ENCODE assay signal across 14 mouse cellular contexts in the genomic region with DNA sequence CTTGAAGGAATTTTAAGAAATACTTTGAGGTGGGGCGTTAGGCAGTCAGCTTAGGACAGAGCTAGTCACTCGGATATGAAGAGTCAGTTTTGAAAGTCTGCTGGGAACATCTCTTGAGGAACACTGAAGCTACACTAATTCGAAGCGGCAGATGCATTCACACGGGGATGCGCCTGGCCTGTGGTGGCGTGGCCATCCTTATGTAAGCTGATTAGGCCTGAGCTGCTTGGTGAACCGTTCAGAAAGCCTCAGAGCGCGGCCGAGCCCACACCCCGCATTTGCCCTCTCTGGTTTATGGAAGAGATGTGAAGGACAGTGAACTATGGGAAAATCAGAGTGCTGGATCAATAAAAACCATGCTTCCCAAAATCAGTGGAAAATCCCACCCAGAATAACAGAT. TPM values are rescaled to one million over a fixed set of nuclear protein-coding genes. Genes with fewer than 3 reads are reported as not detected.
DNase-seq lines count a peak whose midpoint lies in the region; ATAC-seq and TF ChIP-seq lines count a peak whose summit lies in the region.
"Had no signal": no experiment of that assay in that cellular context is flagged by ENCODE, and none has a peak within 500 bp of the region (broad histone marks: within the 10 kb centered on the region; RNA-seq: fewer than 3 reads in every experiment).

No protein-coding gene starts in this region.

- DNase-seq in heart, adult 11 months: peak; percentile 79
- no peak for DNase-seq in heart, postnatal 25 days (ENCODE audit: low spot score)
- DNase-seq in brain, adult 2 months (ENCODE audit: low read depth, low spot score): peak; percentile 63
- peak; percentile 58 for DNase-seq in cerebellum, adult 8-10 months
- DNase-seq in midbrain, postnatal 0 days (ENCODE audit: low spot score): peak; percentile 68
- no peak for DNase-seq in ovary, postnatal 10 days (ENCODE audit: low spot score)
- DNase-seq: heart, postnatal 10 days; kidney, adult 2 months had no signal

- H3K4me2 ChIP-seq in midbrain, postnatal 0 days (ENCODE audit: low read depth, low read length, poor library complexity, severe bottlenecking): no peak overlapping the region
- no peak overlapping the region for H3K4me2 ChIP-seq in kidney, embryonic 16.5 days (replicated peaks; ENCODE audit: low read depth, low read length)
- H3K4me2 ChIP-seq: limb, embryonic 13.5 days had no signal

- 23% methylated on average over 12 of the region's 12 CpGs for WGBS in midbrain, postnatal 0 days
- 54% methylated on average over 12 of the region's 12 CpGs for WGBS in kidney, embryonic 16.5 days

- H3K9ac ChIP-seq in midbrain, postnatal 0 days (replicated peaks; ENCODE audit: low read length, poor library complexity, severe bottlenecking): no peak overlapping the region
- H3K9ac ChIP-seq in kidney, embryonic 16.5 days (replicated peaks; ENCODE audit: low read length): no peak overlapping the region
- H3K9ac ChIP-seq: limb, embryonic 13.5 days had no signal

- no peaks in the 10 kb centered on the region for H3K36me3 ChIP-seq in midbrain, postnatal 0 days (ENCODE audit: insufficient read depth, low read length)
- no peaks in the 10 kb centered on the region for H3K36me3 ChIP-seq in kidney, embryonic 16.5 days (ENCODE audit: insufficient read depth, low read length)
- H3K36me3 ChIP-seq: limb, embryonic 13.5 days had no signal

- no peak for TF ChIP-seq CTCF in midbrain, postnatal 0 days (IDR thresholded peaks at IDR 0.05)

- H3K4me3 ChIP-seq in midbrain, postnatal 0 days (ENCODE audit: low read depth, low read length): no peak overlapping the region
- no peak overlapping the region for H3K4me3 ChIP-seq in kidney, embryonic 16.5 days (ENCODE audit: low read length)
- H3K4me3 ChIP-seq: limb, embryonic 13.5 days had no signal

- no peaks in the 10 kb centered on the region for H3K27me3 ChIP-seq in midbrain, postnatal 0 days (ENCODE audit: insufficient read depth, low read length)
- no peaks in the 10 kb centered on the region for H3K27me3 ChIP-seq in kidney, embryonic 16.5 days (ENCODE audit: insufficient read depth, low read length)
- H3K27me3 ChIP-seq: Patski had no signal

- no peak overlapping the region for H3K27ac ChIP-seq in midbrain, postnatal 0 days (ENCODE audit: low read depth, low read length)
- no peak overlapping the region for H3K27ac ChIP-seq in kidney, embryonic 16.5 days (ENCODE audit: low read length)
- H3K27ac ChIP-seq: limb, embryonic 13.5 days had no signal

- 0 out of 2 replicates have a peak, but pooled peaks cover 3% of the 10 kb centered on the region for H3K4me1 ChIP-seq in midbrain, postnatal 0 days (ENCODE audit: insufficient read depth, low read length)
- 0 out of 2 replicates have a peak, but pooled peaks cover 5% of the 10 kb centered on the region for H3K4me1 ChIP-seq in kidney, embryonic 16.5 days (ENCODE audit: insufficient read depth, low read length)
- H3K4me1 ChIP-seq: limb, embryonic 13.5 days had no signal

- H3K9me3 ChIP-seq in midbrain, postnatal 0 days (ENCODE audit: low read length): no peaks in the 10 kb centered on the region
- H3K9me3 ChIP-seq in kidney, embryonic 16.5 days (ENCODE audit: low read length): peaks cover 3% of the 10 kb centered on the region; the same call in 1 of the 2 replicates
- H3K9me3 ChIP-seq: limb, embryonic 13.5 days had no signal

- intact Hi-C loops in heart, postnatal 25 days (cut with DNase I): no loop called here

- ATAC-seq in midbrain, postnatal 0 days (ENCODE audit: low FRiP score): no peak
- ATAC-seq in kidney, embryonic 16.5 days (ENCODE audit: low FRiP score, low TSS enrichment): no peak
- ATAC-seq: forebrain, embryonic 16.5 days; Patski had no signal

RNA-seq across cellular contexts. Expression of a gene that starts 13.1 kb away (rescaled TPM):
- total RNA-seq in heart, postnatal 25 days (2021): under 1 TPM; 0.23 to 0.31 TPM
- total RNA-seq in midbrain, postnatal 0 days (2014; rRNA removed): 0.49 TPM in 1 of 2 replicates, not detected in the other
- 0.40 and 0.49 TPM in 2 replicates for polyA plus RNA-seq in midbrain, postnatal 0 days (2015; fragmentation: Nextera tagmentation; extraction: Ambion mirVana)
- polyA plus RNA-seq in kidney, embryonic 16.5 days (2015; fragmentation: Nextera tagmentation; extraction: Ambion mirVana): 7.3 and 10.5 TPM in 2 replicates
- total RNA-seq: common myeloid progenitor, adult 5-6 weeks; left cerebral cortex, adult 18-20 months had no signal
- polyA plus RNA-seq: kidney, adult 2 months had no signal

RNA-seq across cellular contexts. Expression of a gene that starts 25.4 kb away (rescaled TPM):
- total RNA-seq in heart, postnatal 25 days (2021): 1,000 to 10,000 TPM; 1,646 to 1,675 TPM
- total RNA-seq in midbrain, postnatal 0 days (2014; rRNA removed): 31.5 and 36.4 TPM in 2 replicates
- polyA plus RNA-seq in midbrain, postnatal 0 days (2015; fragmentation: Nextera tagmentation; extraction: Ambion mirVana): 961 and 994 TPM in 2 replicates
- polyA plus RNA-seq in kidney, embryonic 16.5 days (2015; fragmentation: Nextera tagmentation; extraction: Ambion mirVana): 672 and 707 TPM in 2 replicates

RNA-seq across cellular contexts. Expression of a gene that starts 31.5 kb away (rescaled TPM):
- total RNA-seq in heart, postnatal 25 days (2021): 10 to 100 TPM; 41.6 to 47.1 TPM
- 19.5 and 33.8 TPM in 2 replicates for total RNA-seq in midbrain, postnatal 0 days (2014; rRNA removed)
- 26.4 and 29.7 TPM in 2 replicates for polyA plus RNA-seq in midbrain, postnatal 0 days (2015; fragmentation: Nextera tagmentation; extraction: Ambion mirVana)
- polyA plus RNA-seq in kidney, embryonic 16.5 days (2015; fragmentation: Nextera tagmentation; extraction: Ambion mirVana): 37.7 and 40.9 TPM in 2 replicates

RNA-seq across cellular contexts. Expression of a gene that starts 42.9 kb away (rescaled TPM):
- total RNA-seq in heart, postnatal 25 days (2021): 10 to 100 TPM; 55.6 to 65.7 TPM
- total RNA-seq in midbrain, postnatal 0 days (2014; rRNA removed): 38.7 and 45.6 TPM in 2 replicates
- 22.2 and 26.1 TPM in 2 replicates for polyA plus RNA-seq in midbrain, postnatal 0 days (2015; fragmentation: Nextera tagmentation; extraction: Ambion mirVana)
- polyA plus RNA-seq in kidney, embryonic 16.5 days (2015; fragmentation: Nextera tagmentation; extraction: Ambion mirVana): 62.9 and 64.4 TPM in 2 replicates

Comparison
In these comparisons a context has a peak if more than half of its experiments do, and no peak if none do; other contexts are left out.
1. DNase-seq: peak in heart, adult 11 months (single experiment), brain, adult 2 months (single experiment), cerebellum, adult 8-10 months (single experiment) and midbrain, postnatal 0 days (single experiment); none in heart, postnatal 25 days (single experiment) and ovary, postnatal 10 days (single experiment).
2. RNA of a gene that starts 25.4 kb away (total RNA-seq): 1,646 to 1,675 TPM in heart, postnatal 25 days; 31.5 to 36.4 TPM in midbrain, postnatal 0 days; every median in the first group is over 10 times any median in the second.